Mouse (Mus musculus): Measurements from ENCODE around the gene Psmc5.

Psmc5 gene

GRCm38 (mm10) chr11:106267871-106268270 lies 11.9 kb downstream of the Psmc5 start:
- in situ Hi-C loops (cut with MboI; ENCODE audit: unreplicated experiment in 2 of 2), result loop anchor here in 1 of 2 experiments (5.0 kb wide), 1 partner anchor 46 kb away; no protein-coding TSS in a partner anchor

- in situ Hi-C loops (cut with MboI; ENCODE audit: unreplicated experiment in 2 of 2), result loop anchor here in 1 of 2 experiments (5.0 kb wide), 1 partner anchor 46 kb away; no protein-coding TSS in a partner anchor
These were observed 12.5 kb downstream of the Psmc5 start for GRCm38 (mm10) chr11:106268326-106269059.

- in situ Hi-C loops (cut with MboI; ENCODE audit: unreplicated experiment in 2 of 2), result loop anchor here in 1 of 2 experiments (5.0 kb wide), 1 partner anchor 47 kb away; no protein-coding TSS in a partner anchor
These were observed 13.1 kb downstream of the Psmc5 start for GRCm38 (mm10) chr11:106269060-106269431.

DNA sequence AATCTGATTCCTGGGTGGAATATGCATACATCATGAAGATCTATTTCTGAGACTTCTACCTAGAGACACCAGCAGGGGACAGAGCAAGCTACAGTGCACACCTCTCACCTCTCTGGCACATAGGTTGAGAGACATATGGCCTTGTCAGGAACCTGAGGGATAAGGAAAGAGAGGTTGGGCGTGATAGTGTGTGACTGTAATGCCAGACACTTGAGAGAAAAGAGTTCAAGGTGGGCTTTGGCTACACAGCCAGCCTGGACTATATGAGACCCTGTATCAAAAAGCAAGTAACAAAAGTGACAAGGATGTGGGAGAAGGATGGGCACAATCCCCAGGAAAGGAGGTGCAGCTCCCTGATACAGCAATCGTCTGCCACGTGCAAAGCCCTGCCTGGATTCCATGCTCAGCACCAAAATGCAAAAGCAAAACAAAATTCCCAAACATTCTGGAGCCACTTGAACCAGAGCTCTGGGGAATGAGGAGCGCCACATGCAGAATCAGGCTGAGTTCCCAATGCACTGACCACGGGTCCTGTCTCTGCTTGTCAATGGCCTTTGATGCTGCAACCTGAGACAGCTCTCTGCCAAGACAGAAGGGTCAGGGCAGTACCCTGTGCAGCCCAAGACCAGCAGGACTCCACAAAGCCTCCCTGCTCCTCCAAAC lies 15.3 kb downstream of the Psmc5 start:
- in situ Hi-C loops (cut with MboI; ENCODE audit: unreplicated experiment in 2 of 2), result no loop called here

GRCm38 (mm10) chr11:106271794-106272643 lies 16.1 kb downstream of the Psmc5 start:
- in situ Hi-C loops (cut with MboI; ENCODE audit: unreplicated experiment in 2 of 2), result no loop called here

- in situ Hi-C loops (cut with MboI; ENCODE audit: unreplicated experiment in 2 of 2), result no loop called here
These were observed 16.8 kb downstream of the Psmc5 start, which contains the start of gene Smarcd2 for GRCm38 (mm10) chr11:106272644-106273310. Gene Smarcd2, minus strand, starts transcription at chr11:106272972.

DNA sequence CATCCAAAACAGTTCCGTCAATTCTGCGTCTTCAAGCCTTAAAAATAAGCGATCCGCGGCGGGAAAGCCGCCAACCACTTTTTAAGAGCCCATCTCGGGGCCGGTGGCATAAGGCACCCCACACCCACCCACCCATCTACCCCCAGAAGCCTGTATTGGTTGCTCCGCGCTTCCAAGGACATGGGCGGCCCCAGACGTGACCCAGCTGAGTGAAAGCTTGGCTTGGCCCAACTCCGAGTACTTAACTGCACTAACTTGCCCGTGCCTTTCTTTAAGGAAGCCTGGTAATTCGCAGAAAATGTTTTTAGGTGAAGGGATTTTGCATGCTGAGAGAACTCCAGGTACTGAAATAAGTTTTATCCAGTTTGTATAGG lies 17.3 kb downstream of the Psmc5 start:
- in situ Hi-C loops (cut with MboI; ENCODE audit: unreplicated experiment in 2 of 2), result no loop called here

DNA sequence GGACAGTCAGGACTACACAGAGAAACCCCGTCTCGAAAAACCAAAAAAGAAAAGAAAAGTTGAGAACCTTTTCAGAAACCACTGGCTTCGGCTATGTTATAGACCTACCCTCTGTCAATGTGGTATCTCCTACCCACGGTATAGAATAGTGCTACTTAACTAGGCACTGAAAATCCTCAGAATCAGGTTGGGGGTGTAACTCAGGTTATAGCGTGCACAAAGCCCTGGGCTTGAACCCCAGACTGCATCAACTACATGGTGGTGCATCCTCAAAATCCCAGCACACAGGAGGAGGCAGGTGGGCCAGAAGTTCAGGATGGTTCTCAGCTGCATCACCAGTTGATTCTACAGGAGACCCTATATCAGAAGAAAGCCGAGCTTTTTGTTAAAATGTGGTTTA lies 17.9 kb downstream of the Psmc5 start:
- in situ Hi-C loops (cut with MboI; ENCODE audit: unreplicated experiment in 2 of 2), result no loop called here

DNA sequence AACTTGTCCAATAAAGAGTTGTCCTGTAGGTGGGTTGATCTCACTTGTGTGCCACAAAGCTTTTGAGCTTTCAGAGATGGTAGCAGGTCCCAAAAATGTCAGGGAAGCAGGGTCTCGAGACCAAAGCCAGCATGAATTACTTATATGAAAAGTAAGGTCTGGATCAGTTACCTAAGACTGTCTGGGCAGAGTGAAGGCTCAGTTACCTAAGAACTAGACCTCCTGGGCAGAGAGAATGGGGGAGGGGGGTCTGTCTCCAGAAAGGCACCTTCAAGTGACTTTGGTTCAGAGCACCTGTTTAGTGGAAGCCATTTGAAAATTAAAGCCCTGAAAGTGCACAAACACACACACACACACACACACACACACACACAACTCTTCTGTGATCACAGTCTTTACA lies 18.4 kb downstream of the Psmc5 start:
- in situ Hi-C loops (cut with MboI; ENCODE audit: unreplicated experiment in 2 of 2), result no loop called here

DNA sequence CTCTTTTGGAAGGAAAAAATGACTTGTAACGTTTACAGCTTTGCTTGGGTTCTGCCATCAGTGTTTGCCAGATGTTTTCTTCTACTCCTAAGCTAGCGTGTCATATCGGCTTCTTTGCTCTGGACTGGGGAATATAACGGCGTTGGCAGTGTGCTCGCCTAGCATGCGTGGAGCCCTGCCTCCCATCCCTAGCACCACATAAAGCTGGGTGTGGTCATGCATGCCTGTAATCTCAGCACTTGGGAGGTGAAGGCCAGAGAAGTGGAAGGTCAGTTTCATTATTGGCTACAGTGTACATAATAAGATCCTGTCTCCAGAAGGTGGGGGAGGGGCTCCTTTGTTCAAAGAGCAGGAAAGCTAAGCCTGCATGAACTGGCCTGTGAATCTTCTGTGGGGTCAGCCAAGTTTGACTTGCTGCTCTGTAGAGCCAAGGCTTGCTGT lies 19.0 kb downstream of the Psmc5 start:
- in situ Hi-C loops (cut with MboI; ENCODE audit: unreplicated experiment in 2 of 2), result no loop called here

GRCm38 (mm10) chr11:106276454-106276853 lies 20.5 kb downstream of the Psmc5 start, which contains the start of gene Tcam1:
Gene Tcam1, plus strand, starts transcription at chr11:106276672.
- in situ Hi-C loops (cut with MboI; ENCODE audit: unreplicated experiment in 2 of 2), result no loop called here

DNA sequence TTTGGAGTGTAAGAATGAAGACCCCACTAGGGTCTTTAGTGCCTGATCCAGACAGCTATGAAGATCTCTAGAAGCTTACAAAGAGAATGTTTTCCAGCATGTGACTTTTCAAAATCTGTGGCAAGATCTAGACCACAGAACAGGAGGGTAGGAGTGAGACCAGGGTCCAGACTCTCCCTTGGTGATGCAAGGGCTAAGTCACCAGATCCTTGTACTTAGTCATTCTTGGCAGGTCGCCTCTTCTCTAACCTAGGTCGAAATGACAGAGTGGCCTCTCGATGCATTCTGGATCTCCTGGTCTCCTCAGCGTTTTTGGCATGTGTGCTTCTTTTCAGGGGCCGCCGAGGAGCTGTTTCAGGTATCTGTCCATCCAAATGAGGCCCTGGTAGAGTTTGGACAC lies 26.5 kb downstream of the Psmc5 start:
- in situ Hi-C loops (cut with MboI; ENCODE audit: unreplicated experiment in 2 of 2), result no loop called here

- in situ Hi-C loops (cut with MboI; ENCODE audit: unreplicated experiment in 2 of 2), result no loop called here
These were observed 27.4 kb downstream of the Psmc5 start for GRCm38 (mm10) chr11:106283371-106283770.

DNA sequence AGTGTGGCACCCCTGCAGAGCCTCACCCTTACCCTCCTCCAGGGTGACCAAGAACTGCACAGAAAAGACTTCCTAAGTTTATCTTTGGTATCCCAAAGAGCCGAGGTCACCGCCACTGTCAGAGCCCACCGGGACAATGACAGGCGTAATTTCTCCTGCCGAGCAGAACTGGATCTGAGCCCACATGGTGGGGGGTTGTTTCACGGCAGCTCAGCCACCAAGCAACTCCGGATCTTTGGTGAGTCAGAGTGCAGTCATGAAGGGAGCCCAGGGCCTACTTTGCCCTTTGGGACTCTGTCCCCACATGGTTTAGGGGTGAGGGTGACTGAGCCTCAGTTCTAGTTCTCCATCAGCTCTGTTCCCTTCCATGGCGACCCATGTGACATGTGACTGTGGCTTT lies 28.2 kb downstream of the Psmc5 start:
- in situ Hi-C loops (cut with MboI; ENCODE audit: unreplicated experiment in 2 of 2), result no loop called here

GRCm38 (mm10) chr11:106286206-106286605 lies 30.3 kb downstream of the Psmc5 start:
- in situ Hi-C loops (cut with MboI; ENCODE audit: unreplicated experiment in 2 of 2), result loop anchor here in 1 of 2 experiments (5.0 kb wide), 1 partner anchor 359 kb away; no protein-coding TSS in a partner anchor

DNA sequence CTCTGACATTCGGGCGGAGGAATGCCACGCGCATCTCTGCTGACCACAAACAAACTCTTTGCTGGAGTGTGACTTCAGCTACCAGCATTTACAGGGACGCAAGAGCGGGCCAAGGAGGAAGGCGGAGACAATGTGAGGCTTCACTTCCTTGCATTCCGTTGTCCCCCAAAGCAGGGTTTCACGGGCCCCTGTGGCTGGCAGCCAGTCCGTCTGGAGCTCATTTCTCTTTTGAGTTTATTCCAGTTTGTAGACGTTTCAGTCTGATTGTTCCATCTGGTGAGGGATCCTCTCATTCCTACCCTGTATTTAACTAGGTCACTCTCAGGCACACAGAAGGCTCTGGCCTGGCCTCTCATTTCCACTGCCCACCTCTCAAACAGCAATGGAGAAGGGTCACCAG lies 31.0 kb downstream of the Psmc5 start:
- in situ Hi-C loops (cut with MboI; ENCODE audit: unreplicated experiment in 2 of 2), result loop anchor here in 1 of 2 experiments (5.0 kb wide), 1 partner anchor 360 kb away; no protein-coding TSS in a partner anchor

- in situ Hi-C loops (cut with MboI; ENCODE audit: unreplicated experiment in 2 of 2), result loop anchor here in 1 of 2 experiments (5.0 kb wide), 1 partner anchor 362 kb away; no protein-coding TSS in a partner anchor
These were observed 33.4 kb downstream of the Psmc5 start for GRCm38 (mm10) chr11:106289369-106289768.

DNA sequence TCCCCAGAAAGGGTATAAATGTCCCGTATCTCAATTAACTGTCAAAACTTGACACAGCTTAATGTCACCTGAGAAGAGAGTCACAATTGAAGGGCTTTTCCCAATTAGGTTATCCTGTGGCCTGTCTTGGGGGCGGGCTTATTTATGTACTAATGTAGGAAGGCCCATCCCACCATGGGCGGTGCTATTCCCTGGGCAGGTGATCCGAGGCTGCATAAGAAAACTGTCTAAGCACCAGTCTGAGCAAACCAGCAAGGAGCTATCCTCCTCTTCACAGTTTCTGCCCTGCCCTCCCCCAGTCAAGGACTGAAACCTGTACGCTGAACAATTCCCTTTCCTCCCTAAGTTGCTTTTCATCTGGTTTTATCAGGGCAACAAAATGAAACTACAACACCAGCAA lies 34.4 kb downstream of the Psmc5 start:
- in situ Hi-C loops (cut with MboI; ENCODE audit: unreplicated experiment in 2 of 2), result no loop called here

- in situ Hi-C loops (cut with MboI; ENCODE audit: unreplicated experiment in 2 of 2), result no loop called here
These were observed 35.9 kb downstream of the Psmc5 start for GRCm38 (mm10) chr11:106291861-106292260.

GRCm38 (mm10) chr11:106301765-106302164 lies 45.8 kb downstream of the Psmc5 start, which contains the start of gene Gh:
Gene Gh, minus strand, starts transcription at chr11:106301865.
- in situ Hi-C loops (cut with MboI; ENCODE audit: unreplicated experiment in 2 of 2), result no loop called here

All from v-Abl transformed pro-B cells (cell line).